Mouse (Mus musculus): ENCODE measurements around the gene Fkbp8.

DNA sequence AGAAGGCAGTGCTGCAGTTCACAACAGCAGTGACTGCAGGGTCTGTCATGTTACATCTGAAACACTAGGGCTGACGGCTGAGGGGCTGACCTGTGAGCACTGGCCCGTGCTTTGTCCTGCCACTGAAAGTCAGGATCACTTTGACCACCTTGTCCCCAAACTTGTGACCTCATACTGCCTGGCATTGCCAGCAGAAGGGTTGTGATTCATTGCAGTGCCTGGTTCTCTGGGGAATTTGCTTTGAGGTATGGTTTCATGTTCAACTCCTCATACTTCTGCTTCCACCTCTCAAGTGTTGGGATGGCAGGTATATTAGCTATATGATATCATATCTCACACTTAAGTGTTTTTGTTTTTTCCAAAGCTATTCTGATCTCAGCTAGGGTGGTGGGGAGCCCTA, 8.2 kb downstream of the Fkbp8 start:
- no peak for TF ChIP-seq GATA1 (IDR thresholded peaks at IDR 0.05; ENCODE audit: low read length)
- TF ChIP-seq TAL1 (IDR thresholded peaks at IDR 0.05; ENCODE audit: low read length) = no peak
